Mouse (Mus musculus) liver, adult 2 months (tissue): ENCODE measurements at regions not wholly inside any gene's neighbourhood (a gene's known extent, or its start where the extent isn't known, plus 50 kb on each side); places are given as distances from the start of the nearest gene placed in this dataset.

Experiments used
- CTCF ChIP-seq: fragments of 200-500 bp; IDR thresholded peaks from 2 replicates; pipeline ENCODE4 v1.5.1; 2011; ENCODE audit warnings: low read depth, low read length, control low read depth
- POLR2A ChIP-seq: fragments of 200-500 bp; IDR thresholded peaks from 2 replicates; pipeline ENCODE4 v1.6.1; 2011; ENCODE audit warnings: low read length, control low read depth; ENCODE audit not compliant: insufficient read depth; ENCODE audit errors: extremely low read depth

GRCm38 (mm10) chr3:20820047-20820446, 453.1 kb upstream of the Agtr1b start:
- TF ChIP-seq CTCF, result no peak
- TF ChIP-seq POLR2A, result no peak
